ENCODE assay signal across 18 mouse cellular contexts in genomic region chr5:151196603-151197272, GRCm38 (mm10). TPM values are rescaled to one million over a fixed set of nuclear protein-coding genes. Genes with fewer than 3 reads are reported as not detected.
A peak's percentile ranks its signal among the peaks of the same experiment; 100 is the strongest.
DNase-seq lines count a peak whose midpoint lies in the region; ATAC-seq and TF ChIP-seq lines count a peak whose summit lies in the region.
"Had no signal": no experiment of that assay in that cellular context is flagged by ENCODE, and none has a peak within 500 bp of the region (broad histone marks: within the 10 kb centered on the region; RNA-seq: fewer than 3 reads in every experiment).

No protein-coding gene starts in this region.

- peaks cover 3% of the 10 kb centered on the region; the same call in 1 of the 2 replicates for H3K4me1 ChIP-seq in lung, postnatal 0 days (ENCODE audit: insufficient read depth, low read depth, low read length)
- H3K4me1 ChIP-seq: heart, embryonic 10.5 days had no signal

- peak; percentile 71 for DNase-seq in adrenal gland, adult 2 months
- DNase-seq in adrenal gland, adult 18-20 months (ENCODE audit: low spot score in 2 of 2), result no peak
- DNase-seq in 3134 (ENCODE audit: extremely low read depth, insufficient read length, low spot score), result peak; percentile 57
- DNase-seq in adrenal gland, postnatal 10 days, result peak; percentile 37
- DNase-seq in lung, postnatal 0 days (ENCODE audit: low spot score), result peak; percentile 76
- DNase-seq in frontal cortex, postnatal 14 days (ENCODE audit: low spot score in 2 of 2), result no peak
- DNase-seq in thymus, adult 18-20 months, result no peak
- no peak for DNase-seq in c-Kit-positive CD71-positive TER-119-positive erythroid progenitor cells, embryonic 14.5 days (ENCODE audit: low spot score)
- DNase-seq: cerebellum, adult 9-10 months; gastrocnemius, adult 2 months; heart, postnatal 36 days; kidney, adult 2 months; right cerebral cortex, postnatal 25 days; thymus, postnatal 36 days had no signal

- H3K4me3 ChIP-seq in lung, postnatal 0 days (ENCODE audit: low read depth, low read length), result no peak overlapping the region
- H3K4me3 ChIP-seq: gastrocnemius, adult 2 months; heart, embryonic 10.5 days; liver, embryonic 15.5 days; myocyte had no signal

- H3K27me3 ChIP-seq in lung, postnatal 0 days (replicated peaks; ENCODE audit: insufficient read depth, low read length), result no peaks in the 10 kb centered on the region
- H3K27me3 ChIP-seq: liver, embryonic 15.5 days had no signal

- H3K9me3 ChIP-seq in lung, postnatal 0 days (ENCODE audit: low read length), result no peaks in the 10 kb centered on the region
- H3K9me3 ChIP-seq: G1E; heart, embryonic 10.5 days; liver, embryonic 15.5 days had no signal

- no peaks in the 10 kb centered on the region for H3K36me3 ChIP-seq in lung, postnatal 0 days (ENCODE audit: insufficient read depth, low read length)
- H3K36me3 ChIP-seq: G1E; heart, embryonic 10.5 days; liver, embryonic 15.5 days had no signal

- ATAC-seq in lung, postnatal 0 days, result peak; percentile 59

- no peak overlapping the region for H3K4me2 ChIP-seq in lung, postnatal 0 days (replicated peaks; ENCODE audit: low read depth, low read length)
- H3K4me2 ChIP-seq: liver, embryonic 15.5 days had no signal

- no peak overlapping the region for H3K27ac ChIP-seq in lung, postnatal 0 days (ENCODE audit: low read length)
- H3K27ac ChIP-seq: gastrocnemius, adult 2 months; heart, embryonic 10.5 days; liver, embryonic 15.5 days had no signal

- WGBS in lung, postnatal 0 days, result 41% methylated on average over 13 of the region's 13 CpGs

- no peak overlapping the region for H3K9ac ChIP-seq in lung, postnatal 0 days (replicated peaks; ENCODE audit: low read depth)
- H3K9ac ChIP-seq: liver, embryonic 15.5 days had no signal

- TF ChIP-seq CTCF in lung, postnatal 0 days (IDR thresholded peaks at IDR 0.05), result no peak

- TF ChIP-seq EP300 in lung, postnatal 0 days (IDR thresholded peaks at IDR 0.05), result no peak

RNA-seq across cellular contexts. Expression of gene Stard13, which starts 36.9 kb away (rescaled TPM):
- total RNA-seq in adrenal gland, adult 2 months (2021), result 10 to 100 TPM; 11.3 to 20.4 TPM
- polyA plus RNA-seq in adrenal gland, adult 2 months (2012; rRNA removed), result 4.7 and 5.0 TPM in 2 replicates
- 10 to 100 TPM in 1 of 2 experiments, 1 to 10 TPM in 1; 8.9 to 14.4 TPM for total RNA-seq in adrenal gland, adult 18-20 months (2021)
- 10 to 100 TPM; 22.6 to 30.1 TPM for total RNA-seq in adrenal gland, postnatal 10 days (2021)
- polyA plus RNA-seq in lung, postnatal 0 days (2015; fragmentation: Nextera tagmentation; extraction: Ambion mirVana), result 19.1 and 20.8 TPM in 2 replicates
- polyA plus RNA-seq: G1E had no signal

Comparison
In these comparisons a context has a peak if more than half of its experiments do, and no peak if none do; other contexts are left out.
1. DNase-seq: peak in adrenal gland, adult 2 months (single experiment), 3134 (single experiment), adrenal gland, postnatal 10 days (single experiment) and lung, postnatal 0 days (single experiment); none in adrenal gland, adult 18-20 months (0 of 2), frontal cortex, postnatal 14 days (0 of 2), thymus, adult 18-20 months (0 of 2) and c-Kit-positive CD71-positive TER-119-positive erythroid progenitor cells, embryonic 14.5 days (single experiment).